Mouse (Mus musculus): ENCODE data around the gene Fbxo33. TPM values are rescaled to one million over a fixed set of nuclear protein-coding genes. Genes with fewer than 3 reads are reported as not detected.

Gene Fbxo33
- polyA plus RNA-seq, 1 experiment from 2014 or later = 7.8 TPM

- no peak overlapping the region for H3K27ac ChIP-seq
- ATAC-seq (replicated peaks; ENCODE audit: low FRiP score) = no peak
- peaks cover 49% of the 10 kb centered on the region for H3K36me3 ChIP-seq
- no peaks in the 10 kb centered on the region for H3K27me3 ChIP-seq
- H3K9me3 ChIP-seq (replicated peaks) = no peaks in the 10 kb centered on the region
- H3K9ac ChIP-seq = no peak overlapping the region
- WGBS = 78% methylated on average over 9 of the region's 9 CpGs
- no peak overlapping the region for H3K4me3 ChIP-seq (replicated peaks)
- no peaks in the 10 kb centered on the region for H3K4me1 ChIP-seq
- no peak overlapping the region for H3K4me2 ChIP-seq
These were observed 25.1 kb downstream of the Fbxo33 start for GRCm38 (mm10) chr12:59194341-59195003.

GRCm38 (mm10) chr12:59193637-59194036 lies 25.9 kb downstream of the Fbxo33 start:
- H3K9ac ChIP-seq = no peak overlapping the region
- H3K4me2 ChIP-seq = no peak overlapping the region
- no peak overlapping the region for H3K27ac ChIP-seq
- no peak for ATAC-seq (replicated peaks; ENCODE audit: low FRiP score)
- no peaks in the 10 kb centered on the region for H3K27me3 ChIP-seq
- no peaks in the 10 kb centered on the region for H3K9me3 ChIP-seq (replicated peaks)
- peaks cover 49% of the 10 kb centered on the region for H3K36me3 ChIP-seq
- H3K4me3 ChIP-seq (replicated peaks) = no peak overlapping the region
- H3K4me1 ChIP-seq = no peaks in the 10 kb centered on the region
- 79% methylated on average over 3 of the region's 3 CpGs for WGBS

GRCm38 (mm10) chr12:59188086-59188682 lies 31.3 kb downstream of the Fbxo33 start:
- Histone ChIP-seq H3K4me3 (replicated peaks) (no peak overlapping the region), H3K36me3 (peaks cover 86% of the 10 kb centered on the region), H3K4me2 (no peak overlapping the region), H3K4me1 (no peaks in the 10 kb centered on the region), H3K27ac (no peak overlapping the region), H3K27me3 (no peaks in the 10 kb centered on the region), H3K9me3 (replicated peaks) (no peaks in the 10 kb centered on the region), H3K9ac (no peak overlapping the region)
- ATAC-seq (replicated peaks; ENCODE audit: low FRiP score) = no peak
- 90% methylated on average over 12 of the region's 12 CpGs for WGBS

GRCm38 (mm10) chr12:59177814-59178213 lies 41.7 kb downstream of the Fbxo33 start:
- no peak overlapping the region for H3K4me2 ChIP-seq
- no peak overlapping the region for H3K27ac ChIP-seq
- H3K27me3 ChIP-seq = no peaks in the 10 kb centered on the region
- ATAC-seq (replicated peaks; ENCODE audit: low FRiP score) = no peak
- H3K4me1 ChIP-seq = no peaks in the 10 kb centered on the region
- no peaks in the 10 kb centered on the region for H3K9me3 ChIP-seq (replicated peaks)
- H3K4me3 ChIP-seq (replicated peaks) = no peak overlapping the region
- WGBS = over 99% methylated on average over 3 of the region's 3 CpGs
- no peak overlapping the region for H3K9ac ChIP-seq
- H3K36me3 ChIP-seq = peaks cover 85% of the 10 kb centered on the region

GRCm38 (mm10) chr12:59169935-59170334 lies 49.6 kb downstream of the Fbxo33 start:
- Histone ChIP-seq H3K9ac (no peak overlapping the region), H3K36me3 (peaks cover 70% of the 10 kb centered on the region), H3K4me2 (no peak overlapping the region), H3K4me3 (replicated peaks) (no peak overlapping the region), H3K27ac (no peak overlapping the region), H3K9me3 (replicated peaks) (no peaks in the 10 kb centered on the region), H3K4me1 (no peaks in the 10 kb centered on the region), H3K27me3 (no peaks in the 10 kb centered on the region)
- 92% methylated on average over 4 of the region's 4 CpGs for WGBS
- ATAC-seq (replicated peaks; ENCODE audit: low FRiP score) = no peak

DNA sequence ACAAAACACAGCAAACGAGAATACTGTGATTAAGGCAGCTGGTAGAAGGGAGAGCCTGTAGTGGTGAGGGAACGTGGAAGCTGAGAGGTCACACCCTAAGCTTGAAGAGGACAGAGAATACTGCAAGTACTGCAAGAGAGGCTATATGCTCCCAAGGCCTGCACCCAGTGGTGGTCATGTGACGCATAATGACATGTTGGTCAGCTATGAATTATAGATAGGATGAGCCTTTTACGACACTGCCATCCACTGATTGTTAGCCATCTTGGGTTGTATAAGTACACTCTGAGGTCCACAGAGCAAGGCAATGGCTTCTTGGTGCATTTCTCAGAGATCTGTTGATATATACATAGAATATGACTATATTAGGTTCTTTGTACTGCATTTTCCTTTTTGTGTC lies 53.0 kb downstream of the Fbxo33 start:
- H3K27me3 ChIP-seq = no peaks in the 10 kb centered on the region
- no peaks in the 10 kb centered on the region for H3K9me3 ChIP-seq (replicated peaks)
- H3K36me3 ChIP-seq = peaks cover 84% of the 10 kb centered on the region
- no peak overlapping the region for H3K9ac ChIP-seq
- H3K4me1 ChIP-seq = 0 out of 2 replicates have a peak, but pooled peaks cover 2% of the 10 kb centered on the region
- H3K4me2 ChIP-seq = no peak overlapping the region
- ATAC-seq (replicated peaks; ENCODE audit: low FRiP score) = no peak
- H3K27ac ChIP-seq = no peak overlapping the region
- no peak overlapping the region for H3K4me3 ChIP-seq (replicated peaks)
- 95% methylated on average over 4 of the region's 4 CpGs for WGBS

DNA sequence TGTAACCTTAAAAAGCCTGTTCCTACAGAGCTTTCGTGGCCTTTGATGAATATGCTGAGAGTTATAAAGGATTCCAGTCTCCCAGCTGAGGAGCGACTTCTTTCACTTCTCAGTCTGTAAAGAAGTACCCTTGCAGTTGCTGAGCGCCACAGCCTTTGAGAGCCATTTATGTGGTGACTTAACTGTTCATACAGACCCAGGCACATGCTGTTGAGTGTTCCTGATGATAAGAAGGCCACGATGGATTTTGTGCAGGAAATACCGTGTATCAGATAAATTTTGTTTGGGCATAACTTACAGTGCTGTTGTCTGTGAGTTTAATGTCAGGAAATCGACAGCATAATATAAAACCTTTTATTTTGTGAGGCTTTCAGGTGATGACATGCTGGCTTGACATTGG lies 55.0 kb downstream of the Fbxo33 start:
- H3K9me3 ChIP-seq (replicated peaks) = no peaks in the 10 kb centered on the region
- H3K27ac ChIP-seq = no peak overlapping the region
- no peaks in the 10 kb centered on the region for H3K27me3 ChIP-seq
- H3K4me1 ChIP-seq = 0 out of 2 replicates have a peak, but pooled peaks cover 2% of the 10 kb centered on the region
- no peak overlapping the region for H3K4me3 ChIP-seq (replicated peaks)
- H3K4me2 ChIP-seq = no peak overlapping the region
- no peak for ATAC-seq (replicated peaks; ENCODE audit: low FRiP score)
- WGBS = 94% methylated on average over 6 of the region's 6 CpGs
- no peak overlapping the region for H3K9ac ChIP-seq
- peaks cover 83% of the 10 kb centered on the region for H3K36me3 ChIP-seq

- Histone ChIP-seq H3K4me3 (replicated peaks) (no peak overlapping the region), H3K4me1 (0 out of 2 replicates have a peak, but pooled peaks cover 2% of the 10 kb centered on the region), H3K9ac (no peak overlapping the region), H3K4me2 (no peak overlapping the region), H3K36me3 (peaks cover 85% of the 10 kb centered on the region), H3K9me3 (replicated peaks) (no peaks in the 10 kb centered on the region), H3K27me3 (no peaks in the 10 kb centered on the region), H3K27ac (no peak overlapping the region)
- 91% methylated on average over 2 of the region's 2 CpGs for WGBS
- ATAC-seq (replicated peaks; ENCODE audit: low FRiP score) = no peak
These were observed 56.7 kb downstream of the Fbxo33 start for GRCm38 (mm10) chr12:59162797-59163196.

DNA sequence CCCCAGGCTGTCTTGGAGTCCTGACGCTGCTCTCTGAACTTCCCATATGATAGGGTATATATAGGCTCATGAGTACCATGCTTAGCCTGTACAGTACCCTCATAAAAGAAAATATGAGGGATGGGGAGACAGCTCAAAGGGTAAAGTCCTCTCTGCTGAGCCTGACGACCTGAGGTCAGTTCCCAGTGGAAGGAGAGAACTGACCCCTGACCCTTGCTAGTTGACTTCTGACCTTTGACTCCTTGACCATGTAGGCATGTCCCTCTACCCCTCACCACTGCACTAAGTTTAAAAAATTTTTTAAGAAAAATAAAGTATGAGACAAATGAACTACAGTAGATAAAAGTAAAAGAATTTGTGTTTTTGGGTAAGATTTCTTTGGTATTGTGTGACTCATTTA lies 58.4 kb downstream of the Fbxo33 start:
- Histone ChIP-seq H3K9me3 (replicated peaks) (no peaks in the 10 kb centered on the region), H3K4me1 (0 out of 2 replicates have a peak, but pooled peaks cover 2% of the 10 kb centered on the region), H3K4me3 (replicated peaks) (no peak overlapping the region), H3K27me3 (no peaks in the 10 kb centered on the region), H3K4me2 (no peak overlapping the region), H3K9ac (no peak overlapping the region), H3K36me3 (peaks cover 90% of the 10 kb centered on the region), H3K27ac (no peak overlapping the region)
- no peak; the same call in 1 of the 2 replicates for ATAC-seq (replicated peaks; ENCODE audit: low FRiP score)
- WGBS = 36% methylated on average over 2 of the region's 2 CpGs

Small RNA genes within 50 kb of the gene (microRNA-seq; reads per million reads assigned to microRNA genes)
- gene Gm27284 = not detected

Other genes starting within 250 kb of the Fbxo33 start
- gene Sec23a, start 207.7 kb downstream of the Fbxo33 start, polyA plus RNA-seq (2015; fragmentation: Nextera tagmentation; extraction: Ambion mirVana) = 79.3 and 79.4 TPM in 2 replicates
- 33.5 and 34.4 TPM in 2 replicates for gene Gemin2, start 206.3 kb downstream of the Fbxo33 start, polyA plus RNA-seq (2015; fragmentation: Nextera tagmentation; extraction: Ambion mirVana)
- gene Trappc6b, start 158.3 kb downstream of the Fbxo33 start, polyA plus RNA-seq (2015; fragmentation: Nextera tagmentation; extraction: Ambion mirVana) = 91.2 and 91.8 TPM in 2 replicates
- 105 and 114 TPM in 2 replicates for gene Pnn, start 152.8 kb downstream of the Fbxo33 start, polyA plus RNA-seq (2015; fragmentation: Nextera tagmentation; extraction: Ambion mirVana)
- 70.5 and 75.2 TPM in 2 replicates for gene Mia2, start 123.9 kb downstream of the Fbxo33 start, polyA plus RNA-seq (2015; fragmentation: Nextera tagmentation; extraction: Ambion mirVana)

Data from kidney, embryonic 15.5 days (tissue).